Mouse (Mus musculus) liver, embryonic 14.5 days (tissue): ENCODE results near the gene Cckar. TPM values are rescaled to one million over a fixed set of nuclear protein-coding genes. Genes with fewer than 3 reads are reported as not detected.

Experiments
- ATAC-seq: fragments of 200-750 bp; cut with Nextera tagmentation; 2 replicates; pipeline ENCODE4 v1.8.0; 2017; ENCODE audit warnings: moderate number of reproducible peaks, mild to moderate bottlenecking, moderate library complexity; ENCODE audit not compliant: insufficient read depth
- DNase-seq, 3 experiments: peaks; one replicate each; pipeline ENCODE4 v3.0.0-alpha.2; 2012 to 2013; ENCODE audit warnings: low read depth in 3 of 3, low spot score in 3 of 3
- H3K27ac ChIP-seq: fragments of 300-500 bp; sonication (generic); 2 replicates; pipeline ENCODE4 v1.5.1; 2014; ENCODE audit warnings: moderate library complexity, mild to moderate bottlenecking, control low read depth, inconsistent platforms
- H3K27me3 ChIP-seq: fragments of 300-500 bp; sonication (generic); 2 replicates; pipeline ENCODE4 v1.6.1; 2014; ENCODE audit warnings: mild to moderate bottlenecking, low read length, moderate library complexity; ENCODE audit not compliant: control insufficient read depth, insufficient read depth
- H3K36me3 ChIP-seq: fragments of 300-500 bp; sonication (generic); replicated peaks from 2 replicates; pipeline ENCODE4 v1.6.1; 2014; ENCODE audit warnings: low read depth; ENCODE audit not compliant: control insufficient read depth, insufficient read depth
- H3K4me1 ChIP-seq, 2 experiments: fragments of 200-500 bp in 1 of 2; fragments of 300-500 bp in 1 of 2; sonication (generic) in 1 of 2; replicated peaks; 2 replicates each; pipeline ENCODE4 v1.6.1; 2012 to 2014; ENCODE audit warnings: antibody characterized with exemption in 1 of 2, inconsistent platforms in 1 of 2, low read length in 1 of 2; ENCODE audit not compliant: control insufficient read depth in 2 of 2, insufficient read depth in 2 of 2
- H3K4me2 ChIP-seq: fragments of 300-500 bp; sonication (generic); 2 replicates; pipeline ENCODE4 v1.6.1; 2014; ENCODE audit warnings: low read depth, mild to moderate bottlenecking, control low read depth, moderate library complexity
- H3K4me3 ChIP-seq, 2 experiments: fragments of 200-500 bp in 1 of 2; fragments of 300-500 bp in 1 of 2; sonication (generic) in 1 of 2; 2 replicates each; pipeline ENCODE4 v1.5.1; 2012 to 2014; ENCODE audit warnings: low read depth in 2 of 2, low read length in 2 of 2, mild to moderate bottlenecking in 2 of 2, control low read depth in 1 of 2, inconsistent platforms in 1 of 2, moderate library complexity in 1 of 2; ENCODE audit not compliant: insufficient read depth in 1 of 2
- H3K9ac ChIP-seq: fragments of 300-500 bp; sonication (generic); replicated peaks from 2 replicates; pipeline ENCODE4 v1.6.1; 2014; ENCODE audit warnings: mild to moderate bottlenecking, control low read depth, moderate library complexity
- H3K9me3 ChIP-seq: fragments of 300-500 bp; sonication (generic); 2 replicates; pipeline ENCODE4 v1.6.1; 2016; ENCODE audit warnings: low read length, mixed read lengths; ENCODE audit not compliant: control insufficient read depth
- CTCF ChIP-seq: IDR thresholded peaks from 2 replicates; pipeline ENCODE4 v1.5.1; 2016; ENCODE audit warnings: antibody characterized with exemption, low read depth, control low read depth
- EP300 ChIP-seq: IDR thresholded peaks from 2 replicates; pipeline ENCODE4 v1.6.1; 2016; ENCODE audit warnings: antibody characterized with exemption, low read depth
- WGBS: fragments of 180-500 bp; shearing (Covaris S2); extraction: QIAGEN DNeasy Blood & Tissue Kit; methylation state at CpG from one replicate; pipeline ENCODE4 v1.1.7; 2014; ENCODE audit not compliant: insufficient replicate concordance; 5-methylcytosine and 5-hydroxymethylcytosine counted together
- polyA plus RNA-seq, 2 experiments: library from polyadenylated mRNA; depleted of rRNA in 1 of 2; stranded (reverse) in 1 of 2; unstranded in 1 of 2; fragments of >200 nt; fragmentation: Nextera tagmentation in 1 of 2; extraction: Ambion mirVana in 1 of 2; gene quantifications; 2 replicates each; pipeline versions ENCODE4 v1.2.1 to v1.2.3; 2012 to 2014

Gene Cckar
- polyA plus RNA-seq, 2 experiments = 0.08 to 0.10 TPM

DNA sequence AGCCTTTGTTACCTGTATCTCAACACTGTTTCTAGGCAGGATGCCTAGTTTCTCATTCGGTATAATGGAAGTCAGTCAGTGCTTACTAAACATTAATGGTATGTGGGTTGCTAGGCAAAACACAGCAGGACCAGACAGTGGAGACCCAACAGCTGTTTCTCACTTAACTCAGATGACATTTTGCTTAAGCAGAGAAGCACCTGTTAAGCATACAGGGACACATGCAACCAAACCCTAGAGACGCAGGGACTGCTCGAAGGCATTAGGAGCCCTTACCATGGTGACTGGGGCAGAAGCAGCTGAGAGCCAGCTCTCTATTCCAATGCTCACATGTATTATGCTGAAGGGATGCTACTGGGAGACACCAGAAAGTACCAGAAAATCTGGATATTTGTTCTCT lies 10.8 kb downstream of the Cckar start:
- no peak for DNase-seq
- Histone ChIP-seq H3K27me3 (no peaks in the 10 kb centered on the region), H3K4me1 (no peaks in the 10 kb centered on the region), H3K9ac (no peak overlapping the region), H3K4me3 (no peak overlapping the region), H3K27ac (no peak overlapping the region), H3K4me2 (no peak overlapping the region), H3K36me3 (no peaks in the 10 kb centered on the region), H3K9me3 (no peaks in the 10 kb centered on the region)
- TF ChIP-seq CTCF = no peak
- TF ChIP-seq EP300 = no peak
- WGBS = 69% methylated on average over 3 of the region's 3 CpGs
- ATAC-seq = no peak

DNA sequence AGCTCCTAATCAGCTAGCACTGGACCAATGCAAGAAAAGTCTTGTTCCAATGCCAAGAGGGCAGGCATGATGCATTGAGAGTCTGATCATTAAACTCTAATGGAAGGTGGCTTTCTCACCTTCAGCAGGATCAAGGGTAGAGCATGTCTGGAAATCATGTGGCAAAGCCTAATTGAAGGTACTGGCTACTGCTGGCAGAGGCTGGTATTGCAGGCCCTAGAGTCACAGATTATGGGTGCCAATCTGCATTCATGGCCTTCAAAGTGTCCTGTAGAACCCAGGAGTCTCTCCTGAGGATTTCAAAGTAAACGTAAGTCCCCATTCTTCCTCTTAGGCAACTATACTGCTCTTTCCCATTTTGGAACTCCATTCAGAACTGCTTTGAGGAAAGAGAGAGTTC lies 14.8 kb downstream of the Cckar start:
- DNase-seq (no peak), ATAC-seq (no peak)
- H3K9me3 ChIP-seq = no peaks in the 10 kb centered on the region
- no peak overlapping the region for H3K4me3 ChIP-seq
- no peaks in the 10 kb centered on the region for H3K4me1 ChIP-seq
- TF ChIP-seq EP300 (no peak), CTCF (peak; percentile 17; the same call in 1 of the 2 replicates)
- WGBS = 92% methylated on average over 1 of the region's 1 CpGs
- no peaks in the 10 kb centered on the region for H3K36me3 ChIP-seq
- no peak overlapping the region for H3K9ac ChIP-seq
- H3K27me3 ChIP-seq = no peaks in the 10 kb centered on the region
- H3K27ac ChIP-seq = no peak overlapping the region
- H3K4me2 ChIP-seq = no peak overlapping the region

DNA sequence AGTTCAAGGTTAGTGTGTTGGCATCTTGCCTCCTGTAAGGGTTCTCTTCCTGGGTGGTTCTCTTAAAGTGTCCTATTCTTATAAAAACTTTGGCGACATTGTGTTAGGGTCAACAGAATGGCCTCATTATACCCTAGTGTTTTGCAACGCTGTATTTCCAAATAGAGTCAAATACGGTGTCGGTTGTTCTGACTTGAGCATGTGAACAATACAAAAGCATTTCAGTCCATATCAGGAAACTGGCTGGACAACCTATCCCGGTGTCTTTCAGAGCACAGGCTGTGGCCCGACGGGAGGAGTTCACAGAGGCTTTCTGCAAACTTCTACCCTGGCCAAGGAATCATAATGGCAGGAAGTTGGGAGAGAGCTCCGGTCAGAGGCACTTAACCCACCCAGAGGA lies 15.4 kb downstream of the Cckar start:
- Histone ChIP-seq H3K27me3 (no peaks in the 10 kb centered on the region), H3K9me3 (no peaks in the 10 kb centered on the region), H3K4me2 (no peak overlapping the region), H3K27ac (no peak overlapping the region), H3K4me3 (no peak overlapping the region), H3K9ac (no peak overlapping the region), H3K4me1 (no peaks in the 10 kb centered on the region), H3K36me3 (no peaks in the 10 kb centered on the region)
- DNase-seq (no peak), ATAC-seq (no peak)
- 52% methylated on average over 8 of the region's 8 CpGs for WGBS
- TF ChIP-seq CTCF (no peak), EP300 (no peak)

DNA sequence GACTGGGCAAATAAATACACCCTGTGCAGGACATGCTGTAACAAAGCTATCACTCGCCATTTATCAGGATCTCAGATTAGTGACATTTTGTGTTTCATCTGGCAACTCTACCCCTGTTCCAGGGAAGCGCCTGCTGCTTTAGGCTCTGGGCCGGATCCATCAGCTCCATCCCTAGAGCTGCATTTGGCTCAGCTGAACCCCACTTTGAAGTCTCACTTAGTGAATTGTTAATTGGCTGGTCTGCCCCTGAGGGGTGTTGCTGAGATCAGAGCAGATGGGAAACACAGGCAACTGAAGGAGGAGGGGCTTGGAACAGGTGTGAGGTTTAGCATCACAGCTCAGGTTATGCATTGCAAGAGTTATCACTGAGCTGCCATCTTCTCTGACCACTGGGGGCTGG lies 15.9 kb downstream of the Cckar start:
- no peak overlapping the region for H3K4me3 ChIP-seq

DNA sequence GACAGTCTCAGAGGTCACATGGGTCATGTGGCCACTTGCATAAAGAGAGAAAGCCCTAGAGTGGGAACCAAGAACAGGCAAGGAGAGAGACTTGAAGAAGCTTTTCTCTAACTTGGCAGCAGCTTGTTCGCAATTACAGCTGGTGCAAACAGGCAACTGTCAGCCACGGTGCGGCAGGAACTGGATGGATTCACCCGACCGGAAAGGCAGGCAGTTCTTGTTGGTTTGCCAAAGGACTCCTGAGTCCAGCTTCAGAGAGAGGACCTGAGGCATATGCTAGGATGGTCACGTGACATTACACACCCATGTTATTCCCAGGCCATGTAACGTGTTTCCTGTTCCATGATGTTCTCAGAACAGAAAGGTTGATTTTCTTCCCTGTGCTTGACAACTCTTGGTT lies 19.2 kb downstream of the Cckar start:
- Histone ChIP-seq H3K4me2 (no peak overlapping the region), H3K9me3 (no peaks in the 10 kb centered on the region), H3K27me3 (no peaks in the 10 kb centered on the region), H3K4me3 (no peak overlapping the region), H3K27ac (no peak overlapping the region), H3K4me1 (peaks cover 0 to 4% of the 10 kb centered on the region in 2 experiments; a peak in 1 of 4 replicates), H3K9ac (no peak overlapping the region), H3K36me3 (no peaks in the 10 kb centered on the region)
- no peak for ATAC-seq
- DNase-seq = no peak
- TF ChIP-seq EP300 (no peak), CTCF (no peak)
- 60% methylated on average over 7 of the region's 7 CpGs for WGBS

More for the DNA sequence above, 15.9 kb downstream of the Cckar start:
- Histone ChIP-seq H3K36me3 (no peaks in the 10 kb centered on the region), H3K9me3 (no peaks in the 10 kb centered on the region), H3K9ac (no peak overlapping the region), H3K4me1 (no peaks in the 10 kb centered on the region), H3K4me2 (no peak overlapping the region), H3K27me3 (no peaks in the 10 kb centered on the region), H3K27ac (no peak overlapping the region)
- DNase-seq (no peak), ATAC-seq (no peak)
- TF ChIP-seq CTCF = no peak
- no peak for TF ChIP-seq EP300
- WGBS = 58% methylated on average over 3 of the region's 3 CpGs
